Mouse (Mus musculus) adrenal gland (tissue): Measurements from ENCODE around the gene Cse1l.

Experiments used
- intact Hi-C: fragments of 180-260 bp; cut with DNase I; formaldehyde crosslinking; loops from one replicate; pipeline ENCODE4 v1.15.1; 2025
- long read RNA-seq, 2 experiments: library from polyadenylated mRNA; unstranded; transcript quantifications; one replicate each; pipeline ENCODE4 v2.0.0; 2020; ENCODE audit warnings: borderline replicate concordance in 1 of 2; ENCODE audit not compliant: insufficient replicate concordance in 1 of 2

Gene Cse1l
- long read RNA-seq, experiment 1, transcript Cse1l-201 (25 exons, 3,641 nt) = major isoform, 13 of 21 reads
- long read RNA-seq, experiment 1, partial matches to known transcripts = 6 of 21 reads
- long read RNA-seq, experiment 1, other reads (novel, unspliced or antisense) = 2 of 21 reads
- long read RNA-seq, experiment 2, transcript Cse1l-201 (25 exons, 3,641 nt) = major isoform, 8 of 13 reads
- long read RNA-seq, experiment 2, partial matches to known transcripts = 4 of 13 reads
- long read RNA-seq, experiment 2, other reads (novel, unspliced or antisense) = 1 of 13 reads

DNA sequence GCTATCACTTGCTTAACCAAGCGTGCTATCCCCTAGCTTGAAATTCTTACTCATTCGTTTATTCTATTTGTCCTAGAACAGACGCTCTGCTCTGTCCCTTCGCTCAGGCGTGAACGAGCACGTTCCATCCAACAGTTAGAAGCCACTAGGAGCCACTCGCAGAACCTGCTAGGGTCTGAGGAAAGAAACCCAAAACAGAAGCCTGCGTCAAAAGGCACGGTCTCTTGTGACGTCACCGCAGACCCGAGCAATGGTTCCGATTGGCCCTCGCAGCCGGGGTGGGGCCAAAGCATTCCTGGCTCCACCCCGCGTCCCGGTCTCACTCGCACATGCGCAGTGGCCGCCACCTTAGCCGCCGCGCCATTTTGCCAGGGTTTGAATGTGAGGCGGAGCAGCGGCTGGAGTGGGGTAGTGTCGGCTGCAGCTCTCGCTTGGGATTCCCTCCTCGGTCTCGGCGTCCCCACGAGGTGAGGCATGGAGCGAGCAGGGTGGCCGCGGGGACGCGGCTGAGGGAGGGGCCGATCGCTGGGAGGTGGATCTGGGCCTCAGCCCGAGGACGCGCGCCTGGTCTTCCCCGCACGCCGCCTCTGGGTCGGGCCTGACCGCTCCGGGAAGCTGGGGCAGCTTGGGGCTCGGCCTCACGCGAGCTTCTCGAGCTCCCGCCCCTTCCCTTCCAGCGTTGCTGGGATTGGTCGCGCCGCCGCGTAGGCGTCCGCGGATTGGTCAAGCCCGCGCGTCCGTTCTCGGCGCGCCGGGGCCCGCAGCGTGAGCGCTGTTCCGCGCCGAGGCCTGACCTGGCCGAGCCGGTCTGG, at the start of gene Cse1l:
Gene Cse1l, plus strand, starts transcription at position 330 of the 812 bp plus-strand sequence.
- intact Hi-C loops = no loop called here

DNA sequence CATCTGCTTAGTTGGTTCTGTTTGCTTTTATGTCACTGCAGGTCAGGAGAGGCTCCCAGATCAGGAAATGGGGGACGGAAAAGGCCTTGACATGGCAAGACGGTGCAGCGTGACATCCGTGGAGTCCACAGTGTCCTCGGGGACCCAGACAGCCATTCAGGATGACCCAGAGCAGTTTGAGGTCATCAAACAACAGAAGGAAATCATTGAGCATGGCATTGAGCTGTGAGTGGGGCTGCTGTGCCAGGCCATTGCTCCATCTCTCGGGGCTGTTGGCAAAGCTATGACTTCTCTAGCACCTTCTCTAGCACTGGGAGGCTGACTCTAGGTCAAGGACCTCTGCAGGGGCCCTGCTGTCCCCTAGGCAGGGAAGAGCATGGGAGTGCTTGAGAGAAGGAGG, 49.5 kb upstream of the Cse1l start:
- intact Hi-C loops = loop anchor here (5.0 kb wide), 1 partner anchor 259 kb away; no protein-coding TSS in a partner anchor

DNA sequence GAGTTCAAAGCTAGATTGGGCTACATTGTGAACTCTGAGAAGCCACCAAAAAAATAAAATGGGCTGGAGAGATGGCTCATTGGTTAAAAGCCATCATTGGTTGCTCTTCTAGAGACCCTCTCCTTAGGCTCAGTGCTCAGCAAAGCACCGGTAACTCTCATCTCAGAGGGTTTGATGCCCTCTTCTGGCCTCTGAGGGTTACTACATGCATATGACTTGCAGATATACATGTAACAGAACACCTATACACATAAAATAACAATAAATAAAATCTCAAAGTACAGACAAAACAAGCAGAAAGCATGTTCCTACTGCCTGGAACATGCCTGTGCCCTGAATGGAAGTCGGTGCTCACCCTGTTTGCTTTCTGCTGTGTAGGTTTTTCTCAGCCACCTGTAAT, 48.7 kb upstream of the Cse1l start:
- intact Hi-C loops = loop anchor here (5.0 kb wide), 1 partner anchor 260 kb away; no protein-coding TSS in a partner anchor

DNA sequence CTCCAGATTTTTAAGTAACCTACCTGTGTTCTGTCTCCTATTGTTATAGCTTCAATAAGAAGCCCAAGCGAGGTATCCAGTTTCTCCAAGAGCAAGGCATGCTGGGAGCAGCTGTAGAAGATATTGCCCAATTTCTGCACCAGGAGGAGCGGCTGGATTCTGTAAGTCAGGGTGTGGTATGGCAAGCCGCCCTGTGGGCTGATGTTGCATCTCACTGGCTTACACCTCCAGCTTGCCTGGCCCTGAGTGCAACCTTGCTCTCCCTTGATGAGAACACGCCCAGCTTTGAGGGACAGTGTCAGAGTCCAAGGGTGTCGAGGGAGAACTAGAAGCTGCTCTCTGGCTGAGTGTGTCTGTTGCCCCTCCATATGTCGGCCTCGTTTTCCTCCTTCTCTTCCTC, 46.6 kb upstream of the Cse1l start:
- intact Hi-C loops = loop anchor here (5.0 kb wide), 1 partner anchor 262 kb away; no protein-coding TSS in a partner anchor

DNA sequence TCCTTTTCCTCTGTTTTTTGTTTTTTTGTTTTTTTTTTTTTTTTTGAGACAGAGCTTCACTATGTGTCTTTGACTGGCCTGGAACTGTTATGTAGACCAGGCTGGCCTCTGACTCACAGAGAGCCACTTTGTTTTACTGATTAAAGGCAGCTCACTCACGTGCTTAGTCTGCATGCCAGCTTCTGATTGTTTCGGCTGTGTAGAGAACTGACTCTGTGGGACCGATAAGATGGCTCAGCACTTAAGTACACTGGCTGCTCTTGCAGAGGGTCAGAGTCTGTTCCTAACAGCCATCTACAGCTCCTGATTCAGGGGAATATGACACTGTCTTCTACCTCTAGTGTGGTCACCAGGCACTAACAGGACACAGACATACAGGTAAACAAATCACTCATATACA, 43.3 kb upstream of the Cse1l start:
- intact Hi-C loops = no loop called here

DNA sequence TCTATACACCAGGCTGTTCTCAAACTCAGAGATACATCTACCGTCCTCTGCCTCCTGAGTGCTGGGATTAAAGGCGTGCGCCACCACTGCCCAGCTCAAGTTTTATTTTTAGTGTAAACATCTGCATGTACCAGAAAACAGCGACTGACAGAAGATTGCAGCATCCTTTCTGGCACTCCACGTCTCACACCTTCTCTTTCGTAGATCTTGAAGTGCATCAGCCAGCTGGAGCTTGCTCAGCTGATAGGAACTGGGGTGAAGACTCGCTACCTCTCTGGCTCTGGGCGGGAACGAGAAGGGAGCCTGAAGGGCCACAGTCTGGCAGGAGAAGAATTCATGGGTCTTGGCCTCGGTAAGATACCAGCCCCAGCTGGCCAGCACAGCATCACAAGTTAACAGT, 40.4 kb upstream of the Cse1l start:
- intact Hi-C loops = no loop called here

DNA sequence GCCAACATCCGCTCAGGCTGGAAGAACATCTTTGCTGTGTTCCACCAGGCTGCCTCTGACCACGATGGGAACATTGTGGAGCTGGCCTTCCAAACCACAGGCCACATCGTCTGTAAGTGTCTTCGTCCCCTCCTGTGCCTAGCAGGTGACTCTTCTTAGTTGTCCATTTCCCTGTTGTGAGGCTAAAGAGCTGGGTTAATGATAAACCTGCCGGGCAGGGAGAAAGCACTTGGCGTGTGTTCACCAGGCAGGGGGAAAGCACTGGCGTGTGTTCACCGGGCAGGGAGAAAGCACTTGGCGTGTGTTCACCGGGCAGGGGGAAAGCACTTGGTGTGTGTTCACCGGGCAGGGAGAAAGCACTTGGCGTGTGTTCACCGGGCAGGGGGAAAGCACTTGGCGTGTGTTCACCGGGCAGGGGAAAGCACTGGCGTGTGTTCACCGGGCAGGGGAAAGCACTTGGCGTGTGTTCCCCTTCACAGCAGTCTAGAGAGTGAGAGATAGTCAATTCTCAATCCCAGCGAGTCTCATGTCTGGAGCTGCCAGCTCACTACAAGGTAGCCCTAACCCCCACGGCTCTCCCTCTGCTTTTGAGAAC, 35.5 kb upstream of the Cse1l start:
- intact Hi-C loops = loop anchor here (5.0 kb wide), 1 partner anchor 72 kb away; no protein-coding TSS in a partner anchor

DNA sequence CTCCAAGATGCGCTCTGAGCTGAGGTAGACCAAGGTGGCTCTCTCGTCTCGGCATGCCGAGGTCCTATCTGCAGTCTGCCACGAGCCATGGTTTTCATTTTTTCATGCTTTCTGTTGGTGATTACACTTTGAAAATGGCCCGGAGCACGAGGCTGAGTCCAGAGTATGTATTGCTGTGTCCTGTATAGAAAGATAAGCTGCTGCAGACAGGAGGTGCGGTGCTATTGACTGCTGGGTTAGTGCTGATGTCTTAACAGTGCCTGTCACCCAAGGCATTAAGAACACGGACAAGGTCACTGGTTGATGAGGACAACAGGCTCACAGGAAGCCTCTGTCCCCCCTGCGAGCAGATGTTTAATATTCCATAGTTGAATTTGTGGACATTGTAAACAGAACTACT, 34.9 kb upstream of the Cse1l start:
- intact Hi-C loops = loop anchor here (5.0 kb wide), 1 partner anchor 71 kb away; no protein-coding TSS in a partner anchor

DNA sequence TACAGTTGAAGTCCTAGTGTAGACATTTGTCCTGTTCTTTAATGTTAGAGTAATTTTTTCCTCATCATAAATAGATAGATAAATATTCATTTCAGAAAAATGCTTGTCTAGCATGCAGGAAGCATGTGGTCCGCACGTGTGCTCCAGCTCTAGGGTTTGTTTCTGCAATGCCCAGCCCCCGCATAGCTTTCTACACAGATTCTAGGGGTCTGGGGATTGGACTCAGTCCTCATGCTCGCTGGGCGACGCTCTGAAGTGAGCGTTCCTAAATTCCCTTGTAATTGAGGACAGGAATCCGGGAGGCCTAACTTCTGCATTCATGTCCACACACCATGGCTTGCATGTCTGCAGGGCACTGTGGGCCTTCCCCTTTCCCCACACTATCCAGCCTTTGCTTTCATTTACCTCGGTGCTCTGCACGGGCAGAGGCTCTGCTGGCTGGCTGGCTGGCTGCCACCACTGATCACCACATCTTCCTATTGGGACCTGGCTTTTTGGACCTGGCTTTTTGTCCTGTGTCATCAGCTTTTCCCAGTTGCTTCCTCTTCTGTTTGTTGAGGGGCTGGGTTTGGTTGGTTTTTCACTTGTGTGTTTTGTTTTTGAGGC, 31.1 kb upstream of the Cse1l start:
- intact Hi-C loops = loop anchor here (5.0 kb wide), 1 partner anchor 68 kb away; no protein-coding TSS in a partner anchor

DNA sequence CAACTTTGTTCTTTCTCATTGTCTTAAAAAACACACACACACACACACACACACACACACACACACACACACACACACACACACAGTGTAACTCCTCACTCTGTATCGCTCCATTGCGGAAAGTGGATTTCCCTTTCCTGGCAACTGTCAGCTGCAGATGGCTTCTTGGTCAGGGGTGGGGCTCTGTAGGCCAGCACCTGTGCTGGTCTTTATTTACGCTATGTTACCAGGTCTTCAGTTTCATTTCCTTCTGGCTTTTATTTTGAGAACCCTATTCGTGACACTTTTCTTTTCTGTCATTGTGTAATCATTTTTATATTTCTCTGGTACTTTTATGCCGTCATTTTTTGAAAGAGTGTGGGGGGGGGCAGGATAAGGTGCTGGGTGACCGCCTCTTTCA, 30.3 kb upstream of the Cse1l start:
- intact Hi-C loops = no loop called here

DNA sequence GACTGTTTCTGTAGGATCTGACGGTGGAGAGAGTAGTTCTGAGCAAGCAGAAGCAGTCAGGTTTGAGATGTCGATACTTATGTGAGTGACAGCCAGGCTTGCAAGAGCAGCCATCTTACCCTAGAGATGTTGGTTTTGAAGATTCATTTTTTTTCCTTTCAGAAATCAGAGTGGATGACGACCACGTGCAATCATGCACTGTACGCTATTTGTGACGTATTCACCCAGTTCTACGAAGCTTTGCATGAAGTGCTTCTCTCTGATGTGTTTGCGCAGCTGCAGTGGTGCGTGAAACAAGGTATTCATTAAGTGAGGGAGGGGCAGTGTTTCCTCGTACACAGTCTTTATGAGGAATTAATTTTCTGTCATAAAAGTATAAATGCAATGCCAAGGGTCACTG, 29.5 kb upstream of the Cse1l start:
- intact Hi-C loops = no loop called here

DNA sequence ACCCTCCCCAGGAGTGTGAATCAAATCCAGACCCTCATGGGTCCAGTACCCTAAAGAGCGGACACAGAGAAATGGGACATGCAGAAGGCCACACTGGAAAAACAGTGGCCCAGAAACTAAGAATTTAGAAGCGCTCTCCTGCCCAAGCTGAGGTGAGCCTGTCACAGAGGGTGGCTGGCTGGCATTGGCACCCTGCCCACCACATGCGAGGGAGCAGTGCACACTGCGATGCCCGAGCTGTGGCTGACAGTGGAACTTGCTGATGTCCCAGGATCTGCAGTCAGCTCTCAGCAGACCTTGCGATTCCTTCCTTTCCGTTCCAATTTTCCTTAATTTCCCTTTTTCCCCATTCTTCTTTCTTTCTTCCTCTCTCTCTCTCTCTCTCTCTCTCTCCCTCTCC, 20.8 kb upstream of the Cse1l start:
- intact Hi-C loops = loop anchor here (5.0 kb wide), 1 partner anchor 33 kb away; no protein-coding TSS in a partner anchor

DNA sequence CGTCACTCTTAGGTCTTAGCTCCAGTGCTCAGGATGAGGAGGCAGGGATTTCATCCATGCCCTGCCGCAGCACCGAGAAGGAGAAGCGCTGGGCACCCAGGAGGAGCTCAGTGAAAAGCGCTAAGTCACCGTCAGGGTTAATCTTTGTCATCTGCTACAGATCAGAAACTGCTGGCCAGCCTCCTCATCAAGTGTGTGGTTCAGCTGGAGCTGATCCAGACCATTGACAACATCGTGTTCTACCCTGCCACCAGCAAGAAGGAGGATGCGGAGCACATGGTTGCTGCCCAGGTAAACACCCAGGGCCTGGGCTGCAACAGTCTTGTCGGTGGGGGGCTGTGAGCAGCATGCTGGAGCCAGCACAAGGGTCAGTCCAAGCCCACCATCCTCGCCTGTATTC, 20.2 kb upstream of the Cse1l start:
- intact Hi-C loops = loop anchor here (5.0 kb wide), 1 partner anchor 33 kb away; no protein-coding TSS in a partner anchor

DNA sequence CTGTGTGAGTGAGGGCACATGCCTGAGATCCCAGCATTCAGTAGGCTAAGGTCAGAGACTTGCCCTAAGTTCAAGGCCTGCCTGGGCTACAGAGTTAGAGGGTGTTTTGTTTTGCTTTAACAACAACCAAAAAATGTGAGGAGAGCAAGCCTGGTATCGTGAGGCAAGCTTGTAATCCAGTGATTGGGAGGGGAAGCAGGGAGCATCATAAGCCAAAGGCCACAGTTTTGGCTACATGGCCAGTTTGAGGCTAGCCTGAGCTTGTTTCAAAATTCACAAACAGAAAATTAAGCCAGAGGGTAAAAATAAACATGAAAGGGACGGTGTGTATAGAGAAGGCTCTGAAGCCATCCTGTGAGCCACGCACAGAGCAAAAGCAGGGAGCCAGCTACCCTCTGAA, 19.6 kb upstream of the Cse1l start:
- intact Hi-C loops = loop anchor here (5.0 kb wide), 1 partner anchor 34 kb away; no protein-coding TSS in a partner anchor

DNA sequence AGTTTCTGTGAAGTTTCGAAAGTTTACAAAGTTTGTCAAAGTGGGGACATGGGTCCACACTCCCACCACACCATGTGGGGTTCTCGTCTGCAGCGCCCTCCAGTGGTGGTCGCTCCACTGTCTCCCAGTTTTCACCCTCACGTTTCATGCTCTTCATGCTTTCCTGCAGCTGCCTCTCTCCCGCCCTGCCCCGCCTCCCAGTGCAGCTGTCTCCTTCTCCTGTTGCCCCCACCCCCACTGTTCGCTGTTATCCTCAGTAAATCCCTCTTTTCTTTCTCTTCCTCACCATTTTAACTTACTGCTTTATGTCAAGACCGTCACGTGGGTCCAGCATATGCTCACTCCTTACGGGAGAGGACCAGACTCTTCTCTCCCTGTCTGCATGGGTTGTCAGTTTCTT, 18.0 kb upstream of the Cse1l start:
- intact Hi-C loops = loop anchor here (5.0 kb wide), 1 partner anchor 36 kb away; no protein-coding TSS in a partner anchor

DNA sequence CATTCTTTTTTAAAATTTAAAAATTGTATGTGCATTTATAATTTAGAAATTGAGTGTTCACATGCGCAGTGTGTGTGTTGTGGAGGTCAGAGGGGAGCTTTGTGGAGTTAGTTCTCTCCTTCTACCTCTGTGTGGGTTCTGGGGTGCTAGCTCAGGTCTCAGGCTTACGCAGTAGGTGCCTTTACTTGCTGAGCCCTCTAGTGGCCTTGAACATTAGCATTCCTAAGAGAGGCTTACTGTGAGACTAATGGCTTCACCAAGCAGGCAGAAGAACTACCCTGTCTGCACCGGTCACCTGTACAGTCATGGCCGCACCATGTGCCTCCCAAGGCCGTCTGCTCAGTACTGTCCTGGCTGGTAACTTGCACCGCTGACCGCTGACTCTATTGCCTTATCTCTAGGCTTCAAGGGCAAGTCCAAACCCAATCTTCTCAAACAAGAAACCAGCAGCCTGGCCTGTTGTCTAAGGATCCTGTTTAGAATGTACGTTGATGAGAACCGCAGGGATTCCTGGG, 14.4 kb upstream of the Cse1l start:
- intact Hi-C loops = no loop called here

DNA sequence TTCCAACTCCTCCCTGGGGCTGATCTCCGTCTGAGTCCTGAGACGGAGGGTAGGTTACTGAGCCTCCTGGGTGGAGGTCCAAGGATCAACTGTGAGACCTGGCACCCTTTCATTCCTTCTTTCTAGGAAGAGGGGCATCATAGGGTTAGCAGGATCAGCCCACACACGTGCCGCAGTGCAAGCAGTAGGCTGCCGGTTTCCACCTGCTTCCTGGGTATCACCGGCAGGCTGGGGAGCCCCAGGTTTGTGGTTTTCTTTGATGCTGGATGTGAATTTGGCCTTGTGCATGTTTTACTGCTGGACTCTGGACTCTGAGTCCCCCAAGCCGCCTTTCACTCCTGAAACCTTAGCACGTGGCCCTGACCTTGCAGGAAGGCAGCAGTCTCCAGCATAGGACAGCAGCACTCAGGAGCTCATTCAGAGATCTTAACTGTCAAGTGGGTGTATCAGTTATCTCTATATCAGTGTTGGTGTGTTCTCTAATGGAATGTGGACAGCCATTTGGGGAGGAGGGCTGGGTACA, 13.6 kb upstream of the Cse1l start:
- intact Hi-C loops = no loop called here

DNA sequence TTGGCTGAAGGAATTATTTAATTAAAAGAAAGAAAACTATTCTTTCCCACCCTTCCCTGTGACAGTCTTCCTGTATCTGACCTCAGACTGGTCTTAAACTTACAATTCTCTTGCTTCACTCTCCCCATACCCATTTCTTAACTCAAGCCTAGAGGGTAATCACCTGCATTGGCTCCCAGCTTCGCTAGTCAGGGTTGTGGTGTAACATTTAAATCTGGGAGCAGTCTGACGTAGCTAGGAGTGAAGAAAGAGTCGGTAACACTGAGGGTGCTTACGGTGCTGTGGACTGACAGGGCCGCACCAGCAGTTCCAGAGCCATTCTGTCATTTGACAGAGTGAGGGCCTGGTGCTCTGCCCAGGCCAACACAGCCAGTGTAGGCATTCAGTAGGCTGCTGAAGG, 12.8 kb upstream of the Cse1l start:
- intact Hi-C loops = no loop called here

DNA sequence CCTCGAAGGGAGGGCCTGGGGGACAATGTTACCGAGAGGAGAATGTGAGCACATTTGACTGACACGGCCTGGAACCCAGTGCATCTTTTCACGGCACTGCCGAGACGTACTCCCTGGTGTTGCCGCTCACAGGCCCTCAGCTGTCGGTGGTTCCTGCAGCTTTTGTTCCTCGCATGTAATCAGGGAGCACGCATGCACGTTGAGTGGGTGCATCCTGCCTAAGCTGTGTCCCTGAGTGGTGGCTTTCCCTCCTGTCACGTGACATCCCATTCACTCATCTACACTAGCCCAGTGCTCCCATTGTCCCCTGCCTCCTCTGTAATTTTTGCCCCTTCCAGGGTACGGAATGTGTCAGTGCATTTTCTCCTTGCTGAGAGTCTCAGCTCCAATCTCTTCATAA, 9.5 kb upstream of the Cse1l start:
- intact Hi-C loops = no loop called here

DNA sequence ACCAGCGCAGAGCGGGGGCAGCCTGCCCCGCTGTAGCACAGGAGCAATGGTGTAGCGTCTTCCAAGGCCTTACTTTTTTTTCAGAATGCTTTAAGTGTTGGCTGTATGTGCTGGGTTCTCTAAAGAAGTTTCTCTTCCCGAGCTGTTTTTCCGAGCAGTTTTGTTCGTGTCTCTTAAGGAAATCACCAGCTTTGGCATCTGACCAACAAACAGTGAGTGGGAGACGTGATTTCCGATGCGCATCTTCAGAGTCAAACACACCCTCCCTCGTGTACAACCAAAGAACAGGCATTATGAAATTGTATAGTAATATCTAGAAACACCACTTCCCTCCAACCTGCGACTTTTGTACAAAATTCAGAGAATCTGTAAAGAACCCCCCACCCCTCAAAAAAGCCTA, 8.9 kb upstream of the Cse1l start:
- intact Hi-C loops = no loop called here

DNA sequence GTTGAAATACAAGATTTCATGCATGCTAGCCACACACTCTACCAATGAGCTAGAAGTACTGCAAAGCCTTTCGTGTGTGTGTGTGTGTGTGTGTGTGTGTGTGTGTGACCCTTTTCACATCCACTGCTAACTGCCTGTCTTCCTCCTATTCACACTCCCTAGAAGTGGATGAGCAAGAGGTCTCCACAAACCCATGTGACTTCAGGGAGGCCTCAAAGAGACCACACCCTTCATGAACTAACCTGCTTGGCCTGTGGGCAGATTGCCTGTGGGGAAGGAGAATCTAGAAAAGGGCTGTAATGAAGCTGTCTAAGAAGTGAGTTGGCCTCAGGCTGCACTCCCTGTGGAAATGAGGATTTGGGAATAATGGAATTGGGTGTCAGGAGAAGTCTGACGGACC, 6.7 kb upstream of the Cse1l start:
- intact Hi-C loops = no loop called here
